In the genomic region with DNA sequence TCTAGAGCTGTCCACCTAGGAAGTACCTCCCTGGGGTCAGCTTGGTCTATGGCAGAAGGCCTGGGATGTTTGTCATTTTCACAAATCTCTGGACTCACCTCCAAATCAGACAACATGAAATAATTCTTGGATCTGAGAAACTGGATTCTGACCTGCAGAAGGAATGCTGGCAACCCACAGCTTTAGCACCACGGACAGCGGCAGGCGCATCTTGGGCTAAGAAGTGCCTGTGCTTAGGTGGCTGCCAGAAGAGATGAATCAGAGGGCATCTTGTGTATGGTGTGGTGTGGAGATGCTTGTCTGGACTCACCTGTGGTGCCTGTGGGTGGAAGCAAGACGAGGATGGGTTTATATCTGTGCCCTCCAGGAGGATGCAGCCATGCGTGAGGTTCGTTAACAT, we compare ENCODE assay signal across 9 mouse cellular contexts. TPM values are rescaled to one million over a fixed set of nuclear protein-coding genes. Genes with fewer than 3 reads are reported as not detected.
DNase-seq lines count a peak whose midpoint lies in the region; ATAC-seq and TF ChIP-seq lines count a peak whose summit lies in the region.
"Had no signal": no experiment of that assay in that cellular context is flagged by ENCODE, and none has a peak within 500 bp of the region (broad histone marks: within the 10 kb centered on the region; RNA-seq: fewer than 3 reads in every experiment).

No protein-coding gene starts in this region.

- no peak for ATAC-seq in hindbrain, embryonic 13.5 days (ENCODE audit: low FRiP score)
- no peak for ATAC-seq in G1E (ENCODE audit: extremely low read depth, insufficient number of reproducible peaks, low FRiP score, poor library complexity, severe bottlenecking)
- no peak for ATAC-seq in lung, postnatal 0 days

- H3K4me3 ChIP-seq in hindbrain, embryonic 10.5 days: no peak overlapping the region
- H3K4me3 ChIP-seq in hindbrain, embryonic 13.5 days: no peak overlapping the region
- H3K4me3 ChIP-seq in G1E (ENCODE audit: low read depth, low read length): no peak overlapping the region
- no peak overlapping the region for H3K4me3 ChIP-seq in lung, postnatal 0 days (ENCODE audit: low read depth, low read length)
- H3K4me3 ChIP-seq in layer of hippocampus, adult 2 months: no peak overlapping the region

- H3K27me3 ChIP-seq in hindbrain, embryonic 10.5 days (ENCODE audit: insufficient read depth, poor library complexity, severe bottlenecking): peaks cover 12% of the 10 kb centered on the region
- H3K27me3 ChIP-seq in hindbrain, embryonic 13.5 days: peaks cover 52% of the 10 kb centered on the region
- no peaks in the 10 kb centered on the region for H3K27me3 ChIP-seq in G1E (ENCODE audit: insufficient read depth, low read length)
- no peaks in the 10 kb centered on the region for H3K27me3 ChIP-seq in lung, postnatal 0 days (replicated peaks; ENCODE audit: insufficient read depth, low read length)

- no peak overlapping the region for H3K4me2 ChIP-seq in hindbrain, embryonic 13.5 days
- H3K4me2 ChIP-seq in lung, postnatal 0 days (replicated peaks; ENCODE audit: low read depth, low read length): no peak overlapping the region

- no peaks in the 10 kb centered on the region for H3K36me3 ChIP-seq in hindbrain, embryonic 10.5 days
- H3K36me3 ChIP-seq in hindbrain, embryonic 13.5 days: no peaks in the 10 kb centered on the region
- no peaks in the 10 kb centered on the region for H3K36me3 ChIP-seq in G1E (replicated peaks)
- no peaks in the 10 kb centered on the region for H3K36me3 ChIP-seq in lung, postnatal 0 days (ENCODE audit: insufficient read depth, low read length)

- H3K4me1 ChIP-seq in hindbrain, embryonic 10.5 days (replicated peaks): no peaks in the 10 kb centered on the region
- no peaks in the 10 kb centered on the region for H3K4me1 ChIP-seq in hindbrain, embryonic 13.5 days (replicated peaks)
- H3K4me1 ChIP-seq in G1E (ENCODE audit: insufficient read depth, low read depth, low read length): no peaks in the 10 kb centered on the region
- H3K4me1 ChIP-seq in lung, postnatal 0 days (ENCODE audit: insufficient read depth, low read depth, low read length): no peaks in the 10 kb centered on the region

- TF ChIP-seq EP300 in lung, postnatal 0 days (IDR thresholded peaks at IDR 0.05): no peak

- H3K9ac ChIP-seq in hindbrain, embryonic 13.5 days: no peak overlapping the region
- no peak overlapping the region for H3K9ac ChIP-seq in lung, postnatal 0 days (replicated peaks; ENCODE audit: low read depth)

- H3K27ac ChIP-seq in hindbrain, embryonic 10.5 days: no peak overlapping the region
- no peak overlapping the region for H3K27ac ChIP-seq in hindbrain, embryonic 13.5 days
- H3K27ac ChIP-seq in lung, postnatal 0 days (ENCODE audit: low read length): no peak overlapping the region
- H3K27ac ChIP-seq in layer of hippocampus, adult 2 months: no peak overlapping the region

- H3K9me3 ChIP-seq in hindbrain, embryonic 10.5 days: no peaks in the 10 kb centered on the region
- H3K9me3 ChIP-seq in hindbrain, embryonic 13.5 days: no peaks in the 10 kb centered on the region
- H3K9me3 ChIP-seq in G1E (replicated peaks): peaks cover 8% of the 10 kb centered on the region
- H3K9me3 ChIP-seq in lung, postnatal 0 days (ENCODE audit: low read length): no peaks in the 10 kb centered on the region

- TF ChIP-seq CTCF in G1E (IDR thresholded peaks at IDR 0.05; ENCODE audit: low read depth, low read length): no peak
- no peak for TF ChIP-seq CTCF in lung, postnatal 0 days (IDR thresholded peaks at IDR 0.05)
- TF ChIP-seq CTCF in layer of hippocampus, adult 2 months (conservative IDR thresholded peaks at IDR 0.05): no peak

- 43% methylated on average over 6 of the region's 6 CpGs for WGBS in hindbrain, embryonic 10.5 days
- WGBS in hindbrain, embryonic 13.5 days: 46% methylated on average over 6 of the region's 6 CpGs
- WGBS in lung, postnatal 0 days: 38% methylated on average over 6 of the region's 6 CpGs

- peak; percentile 56 for DNase-seq in hindbrain, embryonic 10.5 days (ENCODE audit: low spot score)
- peak; percentile 19 for DNase-seq in G1E (ENCODE audit: low spot score)
- peak; percentile 57 for DNase-seq in embryo, embryonic 11.5 days (ENCODE audit: low read depth, low spot score)
- peak; percentile 21 for DNase-seq in lung, postnatal 0 days (ENCODE audit: low spot score)
- DNase-seq in cerebellum, adult 9-11 months: no peak
- no peak for DNase-seq in frontal cortex, adult 2 months (ENCODE audit: extremely low spot score in 1 of 2, low spot score in 1 of 2)
- DNase-seq in layer of hippocampus, adult 2 months (ENCODE audit: low spot score in 2 of 2): no peak

RNA-seq across cellular contexts. Expression of a gene that starts 8.5 kb away (rescaled TPM):
- 0.54 and 1.8 TPM in 2 replicates for polyA plus RNA-seq in hindbrain, embryonic 10.5 days (2016; fragmentation: Nextera tagmentation; extraction: Ambion mirVana)
- polyA plus RNA-seq in hindbrain, embryonic 13.5 days (2015; fragmentation: Nextera tagmentation; extraction: Ambion mirVana): 2.5 and 4.2 TPM in 2 replicates
- total RNA-seq in G1E (2014; fragmentation: Nextera tagmentation): not detected in 2 replicates
- 0.11 TPM in 1 of 2 replicates, not detected in the other for total RNA-seq in G1E (2017)
- polyA plus RNA-seq in G1E (2012): not detected in 2 replicates
- not detected in 2 replicates for polyA plus RNA-seq in lung, postnatal 0 days (2015; fragmentation: Nextera tagmentation; extraction: Ambion mirVana)
- polyA plus RNA-seq in frontal cortex, adult 2 months (2012; rRNA removed): 0.48 and 0.70 TPM in 2 replicates
- total RNA-seq in layer of hippocampus, adult 2 months (2021): 10 to 100 TPM; 86.1 to 94.4 TPM
- polyA plus RNA-seq: heart, embryonic 14.5 days had no signal

RNA-seq across cellular contexts. Expression of a gene that starts 59.3 kb away (rescaled TPM):
- 3.3 and 3.6 TPM in 2 replicates for polyA plus RNA-seq in hindbrain, embryonic 10.5 days (2016; fragmentation: Nextera tagmentation; extraction: Ambion mirVana)
- polyA plus RNA-seq in hindbrain, embryonic 13.5 days (2015; fragmentation: Nextera tagmentation; extraction: Ambion mirVana): 1.9 and 2.2 TPM in 2 replicates
- 25.3 and 28.5 TPM in 2 replicates for total RNA-seq in G1E (2014; fragmentation: Nextera tagmentation)
- total RNA-seq in G1E (2017): 10.2 and 11.8 TPM in 2 replicates
- polyA plus RNA-seq in G1E (2012): 67.2 and 71.7 TPM in 2 replicates
- polyA plus RNA-seq in lung, postnatal 0 days (2015; fragmentation: Nextera tagmentation; extraction: Ambion mirVana): 4.3 and 4.4 TPM in 2 replicates
- 11.3 and 14.0 TPM in 2 replicates for polyA plus RNA-seq in frontal cortex, adult 2 months (2012; rRNA removed)
- 1 to 10 TPM; 6.2 to 6.8 TPM for total RNA-seq in layer of hippocampus, adult 2 months (2021)

Comparison
In these comparisons a context has a peak if more than half of its experiments do, and no peak if none do; other contexts are left out.
1. DNase-seq: peak in hindbrain, embryonic 10.5 days (single experiment), G1E (single experiment), embryo, embryonic 11.5 days (single experiment) and lung, postnatal 0 days (single experiment); none in cerebellum, adult 9-11 months (single experiment), frontal cortex, adult 2 months (0 of 2) and layer of hippocampus, adult 2 months (0 of 2).